Mouse (Mus musculus) liver, embryonic 14.5 days (tissue): ENCODE results near the gene R3hdm2. TPM values are rescaled to one million over a fixed set of nuclear protein-coding genes. Genes with fewer than 3 reads are reported as not detected.
A peak's percentile ranks its signal among the peaks of the same experiment; 100 is the strongest.

Experiments
- ATAC-seq: fragments of 200-750 bp; cut with Nextera tagmentation; 2 replicates; pipeline ENCODE4 v1.8.0; 2017; ENCODE audit warnings: moderate number of reproducible peaks, mild to moderate bottlenecking, moderate library complexity; ENCODE audit not compliant: insufficient read depth
- DNase-seq, 3 experiments: peaks; one replicate each; pipeline ENCODE4 v3.0.0-alpha.2; 2012 to 2013; ENCODE audit warnings: low read depth in 3 of 3, low spot score in 3 of 3
- H3K27ac ChIP-seq: fragments of 300-500 bp; sonication (generic); 2 replicates; pipeline ENCODE4 v1.5.1; 2014; ENCODE audit warnings: moderate library complexity, mild to moderate bottlenecking, control low read depth, inconsistent platforms
- H3K27me3 ChIP-seq: fragments of 300-500 bp; sonication (generic); 2 replicates; pipeline ENCODE4 v1.6.1; 2014; ENCODE audit warnings: mild to moderate bottlenecking, low read length, moderate library complexity; ENCODE audit not compliant: control insufficient read depth, insufficient read depth
- H3K36me3 ChIP-seq: fragments of 300-500 bp; sonication (generic); replicated peaks from 2 replicates; pipeline ENCODE4 v1.6.1; 2014; ENCODE audit warnings: low read depth; ENCODE audit not compliant: control insufficient read depth, insufficient read depth
- H3K4me1 ChIP-seq, 2 experiments: fragments of 200-500 bp in 1 of 2; fragments of 300-500 bp in 1 of 2; sonication (generic) in 1 of 2; replicated peaks; 2 replicates each; pipeline ENCODE4 v1.6.1; 2012 to 2014; ENCODE audit warnings: antibody characterized with exemption in 1 of 2, inconsistent platforms in 1 of 2, low read length in 1 of 2; ENCODE audit not compliant: control insufficient read depth in 2 of 2, insufficient read depth in 2 of 2
- H3K4me2 ChIP-seq: fragments of 300-500 bp; sonication (generic); 2 replicates; pipeline ENCODE4 v1.6.1; 2014; ENCODE audit warnings: low read depth, mild to moderate bottlenecking, control low read depth, moderate library complexity
- H3K4me3 ChIP-seq, 2 experiments: fragments of 200-500 bp in 1 of 2; fragments of 300-500 bp in 1 of 2; sonication (generic) in 1 of 2; 2 replicates each; pipeline ENCODE4 v1.5.1; 2012 to 2014; ENCODE audit warnings: low read depth in 2 of 2, low read length in 2 of 2, mild to moderate bottlenecking in 2 of 2, control low read depth in 1 of 2, inconsistent platforms in 1 of 2, moderate library complexity in 1 of 2; ENCODE audit not compliant: insufficient read depth in 1 of 2
- H3K9ac ChIP-seq: fragments of 300-500 bp; sonication (generic); replicated peaks from 2 replicates; pipeline ENCODE4 v1.6.1; 2014; ENCODE audit warnings: mild to moderate bottlenecking, control low read depth, moderate library complexity
- H3K9me3 ChIP-seq: fragments of 300-500 bp; sonication (generic); 2 replicates; pipeline ENCODE4 v1.6.1; 2016; ENCODE audit warnings: low read length, mixed read lengths; ENCODE audit not compliant: control insufficient read depth
- CTCF ChIP-seq: IDR thresholded peaks from 2 replicates; pipeline ENCODE4 v1.5.1; 2016; ENCODE audit warnings: antibody characterized with exemption, low read depth, control low read depth
- EP300 ChIP-seq: IDR thresholded peaks from 2 replicates; pipeline ENCODE4 v1.6.1; 2016; ENCODE audit warnings: antibody characterized with exemption, low read depth
- WGBS: fragments of 180-500 bp; shearing (Covaris S2); extraction: QIAGEN DNeasy Blood & Tissue Kit; methylation state at CpG from one replicate; pipeline ENCODE4 v1.1.7; 2014; ENCODE audit not compliant: insufficient replicate concordance; 5-methylcytosine and 5-hydroxymethylcytosine counted together
- polyA plus RNA-seq, 2 experiments: library from polyadenylated mRNA; depleted of rRNA in 1 of 2; stranded (reverse) in 1 of 2; unstranded in 1 of 2; fragments of >200 nt; fragmentation: Nextera tagmentation in 1 of 2; extraction: Ambion mirVana in 1 of 2; gene quantifications; 2 replicates each; pipeline versions ENCODE4 v1.2.1 to v1.2.3; 2012 to 2014

Gene R3hdm2
- polyA plus RNA-seq, 2 experiments, result 9.0 to 10.9 TPM

GRCm38 (mm10) chr10:127500042-127500441 lies 119.9 kb downstream of the R3hdm2 start:
- Histone ChIP-seq H3K9ac (no peak overlapping the region), H3K4me2 (no peak overlapping the region), H3K4me1 (no peaks in the 10 kb centered on the region), H3K4me3 (no peak overlapping the region), H3K36me3 (peaks cover 4% of the 10 kb centered on the region; the same call in 1 of the 2 replicates), H3K27me3 (no peaks in the 10 kb centered on the region), H3K27ac (no peak overlapping the region), H3K9me3 (no peaks in the 10 kb centered on the region)
- WGBS, result 67% methylated on average over 4 of the region's 4 CpGs
- DNase-seq (no peak), ATAC-seq (no peak)
- TF ChIP-seq CTCF, result no peak
- TF ChIP-seq EP300, result no peak

- no peak within 1 kb of the TSS for H3K27ac ChIP-seq
- no peak within 1 kb of the TSS for H3K4me3 ChIP-seq
- no peaks in the 10 kb centered on the region for H3K9me3 ChIP-seq
- no peak within 1 kb of the TSS for H3K4me2 ChIP-seq
- no peak for DNase-seq
- no peak for ATAC-seq
- H3K9ac ChIP-seq, result no peak within 1 kb of the TSS
- no peaks in the 10 kb centered on the region for H3K4me1 ChIP-seq
- TF ChIP-seq EP300, result no peak
- no peak for TF ChIP-seq CTCF
- H3K36me3 ChIP-seq, result peaks cover 1% of the 10 kb centered on the region; the same call in 1 of the 2 replicates
- WGBS, result 54% methylated on average over 13 of the region's 13 CpGs
- no peaks in the 10 kb centered on the region for H3K27me3 ChIP-seq
Observed at GRCm38 (mm10) chr10:127500894-127501893, 121.1 kb downstream of the R3hdm2 start, which contains the start of gene Stac3. Stac3 (plus strand) TSS chr10:127501686.

GRCm38 (mm10) chr10:127508239-127508638 lies 128.1 kb downstream of the R3hdm2 start:
- Histone ChIP-seq H3K4me1 (peaks cover 0 to 3% of the 10 kb centered on the region in 2 experiments), H3K9ac (no peak overlapping the region), H3K4me3 (no peak overlapping the region), H3K9me3 (no peaks in the 10 kb centered on the region), H3K4me2 (peak overlapping the region; percentile 61; the same call in 1 of the 2 replicates), H3K36me3 (no peaks in the 10 kb centered on the region), H3K27ac (no peak overlapping the region), H3K27me3 (peaks cover 53% of the 10 kb centered on the region)
- 1% methylated on average over 15 of the region's 15 CpGs for WGBS
- ATAC-seq (no peak), DNase-seq (peak in 1 of 3 experiments; percentile 58)
- TF ChIP-seq EP300 (no peak), CTCF (peak; percentile 82)

- Histone ChIP-seq H3K4me2 (peak overlapping the region; percentile 61), H3K4me1 (peaks cover 3 to 6% of the 10 kb centered on the region in 2 experiments), H3K27ac (no peak overlapping the region), H3K36me3 (no peaks in the 10 kb centered on the region), H3K4me3 (peak overlapping the region; percentile 22 to 29), H3K9ac (no peak overlapping the region), H3K27me3 (peaks cover 59% of the 10 kb centered on the region), H3K9me3 (no peaks in the 10 kb centered on the region)
- peak; percentile 55 to 64 (median 63) for DNase-seq
- WGBS, result 3% methylated on average over 35 of the region's 35 CpGs
- peak; percentile 20; the same call in 1 of the 2 replicates for ATAC-seq
- TF ChIP-seq EP300, result no peak
- TF ChIP-seq CTCF, result peak; percentile 93
Observed at GRCm38 (mm10) chr10:127509051-127509836, 129.1 kb downstream of the R3hdm2 start.
